Mouse (Mus musculus) B cell, adult 2 months (primary cell): ENCODE measurements around the gene Reep6.
"Not testable (repeated sequence)": the region's sequence is repeated elsewhere in the genome, so short reads cannot be mapped to it uniquely, and the experiment has no call there.

Experiments
- DNase-seq, 2 experiments: peaks; one replicate each; pipeline ENCODE4 v3.0.0; 2022

Gene Reep6

DNA sequence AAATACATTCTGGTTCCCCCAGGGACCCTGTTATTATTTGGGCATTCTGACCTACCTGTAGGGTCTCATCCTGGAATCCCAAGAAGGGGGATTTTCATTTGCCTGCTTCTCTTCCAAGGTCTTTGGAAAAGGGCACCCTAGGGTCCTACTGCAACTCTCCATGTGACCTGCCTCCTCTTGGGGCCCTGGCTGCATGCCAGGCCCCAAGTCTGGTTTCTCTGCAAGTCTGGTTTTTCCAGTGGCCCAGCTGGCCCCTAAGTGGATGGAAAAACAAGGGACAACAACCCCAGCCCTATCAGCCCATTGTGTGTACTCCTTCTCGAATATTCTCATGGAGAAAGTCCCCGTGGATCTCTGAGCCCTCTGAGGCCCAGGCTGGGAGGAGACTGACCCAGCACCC is 1.1 kb downstream of the Reep6 start:
- DNase-seq, result no peak

DNA sequence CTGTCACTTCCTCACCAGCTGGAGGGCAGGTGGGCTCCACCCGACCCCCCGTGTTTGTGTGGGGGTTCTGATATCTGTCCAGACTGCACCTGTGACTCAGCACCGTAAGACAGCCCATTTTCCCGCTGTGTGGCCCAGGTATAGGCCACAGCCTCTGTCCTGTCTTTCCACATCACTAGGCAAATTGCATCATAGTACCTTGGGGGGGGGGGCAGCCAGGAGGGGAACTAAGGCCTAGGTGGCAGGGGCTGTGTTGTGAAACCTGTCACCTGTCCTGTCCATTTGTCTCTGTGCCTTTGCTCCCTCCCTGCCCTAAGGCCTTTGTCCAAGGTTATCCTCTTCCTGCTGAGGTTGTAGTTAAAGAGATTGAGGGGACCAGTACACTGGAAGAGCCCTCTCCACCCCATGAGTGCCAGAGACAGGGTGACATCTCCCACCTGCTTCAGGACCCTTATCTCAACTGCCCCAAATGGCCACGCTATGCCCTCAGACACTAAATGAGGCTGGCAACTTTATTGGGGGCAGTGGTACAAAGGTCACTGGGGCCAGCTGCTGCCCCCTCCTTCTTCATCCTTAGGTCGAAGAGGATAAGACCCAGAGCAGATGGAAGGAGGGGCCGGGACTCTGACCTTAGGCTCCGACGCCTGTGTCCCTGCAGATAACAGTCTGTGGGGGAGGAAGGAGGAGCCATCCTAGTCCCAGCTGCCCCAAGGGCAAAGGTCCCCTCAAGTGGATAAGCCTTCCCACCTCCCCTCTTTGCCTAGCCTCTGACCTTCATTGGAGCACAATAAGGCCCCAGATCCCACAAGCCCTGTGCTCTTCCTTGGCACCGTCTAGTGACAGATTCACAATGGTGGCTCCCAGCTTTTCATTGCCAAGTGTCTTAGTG is 2.1 kb downstream of the Reep6 start:
- no peak for DNase-seq

DNA sequence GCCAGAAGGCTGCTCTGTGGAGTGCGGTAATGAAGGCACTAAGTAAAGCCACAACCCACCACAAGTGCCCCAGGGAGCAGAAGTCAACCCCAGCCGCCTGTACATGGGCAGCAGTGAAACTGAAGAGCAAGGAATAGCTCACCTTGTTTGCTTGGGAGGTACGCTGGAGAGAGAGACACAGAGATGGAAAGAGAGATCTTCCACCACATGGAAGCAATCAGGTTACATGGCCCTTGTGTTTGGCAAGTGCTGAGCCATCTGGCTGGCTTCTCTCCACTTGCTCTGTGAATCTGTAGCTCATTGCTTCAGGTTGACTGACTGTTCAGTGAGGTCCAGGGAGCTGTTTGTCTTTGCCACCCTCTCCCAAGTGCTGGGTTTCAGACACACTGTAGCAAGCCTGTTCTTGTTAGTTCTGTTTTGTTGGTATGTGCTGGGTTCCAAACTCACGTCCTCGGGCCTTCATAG is 2.8 kb downstream of the Reep6 start:
- no peak for DNase-seq

DNA sequence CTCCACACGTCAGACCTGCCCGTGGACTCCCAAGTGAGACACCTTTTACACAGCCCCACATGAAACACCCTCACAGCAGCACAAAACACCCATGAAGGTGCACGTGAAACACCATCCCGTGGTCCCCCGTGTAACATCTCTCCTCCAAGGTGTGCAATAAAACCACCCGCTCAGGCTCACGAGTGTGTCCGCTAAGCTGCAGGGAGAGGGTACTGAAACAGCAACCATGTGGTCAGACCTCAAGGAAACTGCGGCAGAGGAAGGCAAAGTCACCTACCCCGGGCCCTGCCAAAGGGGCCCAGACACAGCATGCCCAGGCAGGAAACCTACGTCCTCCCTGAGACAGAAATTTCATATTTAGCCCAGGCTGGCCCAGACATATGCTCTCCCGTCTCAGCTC is 6.5 kb downstream of the Reep6 start:
- no peak for DNase-seq

DNA sequence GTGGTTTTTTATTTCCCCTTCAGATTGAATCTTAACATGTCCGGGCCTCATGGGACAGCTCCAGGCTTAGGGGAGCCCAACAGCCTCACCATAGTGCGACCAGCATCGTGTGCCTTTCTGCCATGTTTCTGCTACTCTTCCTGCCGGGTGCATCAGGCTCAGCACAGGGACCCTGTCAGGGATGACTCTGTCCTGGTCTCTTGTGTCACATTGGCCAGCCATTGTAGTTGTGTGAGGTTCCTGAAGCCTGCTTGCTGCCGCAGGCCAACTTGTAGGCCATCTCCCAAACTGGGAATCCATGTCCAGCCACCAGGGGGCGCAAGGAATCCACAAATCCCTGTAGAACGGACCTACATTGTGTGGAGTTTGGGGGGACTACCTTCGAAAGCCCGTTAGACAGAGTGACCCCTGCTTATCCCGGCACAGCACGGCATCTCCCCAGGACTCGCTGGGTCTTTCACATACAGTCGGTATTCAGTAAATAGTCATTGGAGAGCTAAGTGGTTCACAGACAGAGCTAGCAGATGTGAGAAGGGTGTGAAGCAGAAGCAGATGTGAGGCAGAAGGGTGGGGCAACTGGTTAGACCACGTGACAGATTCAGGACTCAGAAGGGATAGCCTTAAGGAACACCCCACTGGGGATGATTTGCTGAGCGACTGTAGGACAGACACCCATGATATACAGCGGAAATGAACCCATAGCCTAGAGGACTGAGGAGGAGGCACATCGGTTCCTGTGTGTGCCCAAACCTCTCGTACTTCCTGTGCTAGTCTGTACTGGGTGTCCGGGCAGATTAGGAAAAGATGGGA is 10.4 kb downstream of the Reep6 start:
- DNase-seq, result peak; percentile 92 to 93

DNA sequence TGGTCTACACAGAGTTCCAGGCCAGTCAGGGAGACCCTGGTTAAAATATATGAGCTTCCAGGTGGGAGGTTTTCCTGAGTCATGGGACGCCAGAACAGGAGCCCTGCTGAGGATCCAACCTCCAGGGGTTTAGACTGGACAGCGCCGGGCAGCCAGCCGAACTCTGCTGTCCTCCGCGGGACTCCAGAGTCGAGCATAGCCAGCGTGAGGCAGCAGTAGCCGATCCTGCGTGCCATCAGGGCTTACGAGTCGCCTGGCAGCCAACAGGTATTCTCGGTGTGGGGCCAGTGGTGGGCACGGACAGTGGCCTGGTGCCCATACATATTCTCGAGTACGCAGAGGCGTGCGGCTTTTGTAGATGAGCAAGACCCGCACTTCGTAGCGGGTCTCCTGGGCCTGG is 11.3 kb downstream of the Reep6 start:
- DNase-seq, result no peak

DNA sequence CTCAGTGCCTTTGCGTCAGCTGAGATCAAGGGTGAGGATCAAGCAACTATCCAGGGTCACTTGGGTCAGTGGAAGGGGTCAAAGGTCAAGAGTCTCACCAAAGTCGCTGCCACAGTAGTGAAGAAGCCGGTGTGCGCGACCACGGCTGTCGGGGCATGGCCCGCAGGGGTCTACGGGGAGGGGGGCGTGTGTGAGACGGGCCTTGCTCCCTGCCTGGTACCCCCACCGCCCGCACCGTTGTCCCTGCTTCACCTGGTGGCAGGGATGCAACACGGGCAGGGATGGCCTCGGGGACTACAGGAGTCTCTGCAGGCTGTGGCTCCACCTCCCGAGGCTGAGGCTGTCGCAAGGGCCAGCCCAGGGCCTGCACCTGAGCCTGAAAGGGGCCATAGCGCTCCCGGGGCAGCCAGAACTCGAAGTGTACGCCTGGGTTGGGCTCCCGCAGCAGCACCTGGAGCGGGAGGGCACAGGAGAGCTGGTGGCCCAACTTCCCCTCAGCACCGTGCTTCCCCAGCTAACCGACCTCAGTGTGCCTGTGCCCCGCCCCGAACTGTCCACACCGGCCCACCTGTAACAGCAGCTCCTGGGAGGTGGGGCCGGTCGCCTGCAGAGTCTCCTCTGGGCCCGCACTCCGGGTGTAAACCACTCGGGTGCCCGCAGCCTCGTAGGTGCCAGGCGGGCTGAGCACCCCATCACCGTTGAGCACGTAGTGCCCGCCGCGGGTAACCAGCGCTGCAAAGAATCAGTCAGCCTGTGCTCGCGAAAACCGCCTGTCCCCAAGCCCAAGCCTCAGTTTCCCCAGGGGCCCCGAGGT is 11.9 kb downstream of the Reep6 start:
- peak; percentile 49 to 55 for DNase-seq

DNA sequence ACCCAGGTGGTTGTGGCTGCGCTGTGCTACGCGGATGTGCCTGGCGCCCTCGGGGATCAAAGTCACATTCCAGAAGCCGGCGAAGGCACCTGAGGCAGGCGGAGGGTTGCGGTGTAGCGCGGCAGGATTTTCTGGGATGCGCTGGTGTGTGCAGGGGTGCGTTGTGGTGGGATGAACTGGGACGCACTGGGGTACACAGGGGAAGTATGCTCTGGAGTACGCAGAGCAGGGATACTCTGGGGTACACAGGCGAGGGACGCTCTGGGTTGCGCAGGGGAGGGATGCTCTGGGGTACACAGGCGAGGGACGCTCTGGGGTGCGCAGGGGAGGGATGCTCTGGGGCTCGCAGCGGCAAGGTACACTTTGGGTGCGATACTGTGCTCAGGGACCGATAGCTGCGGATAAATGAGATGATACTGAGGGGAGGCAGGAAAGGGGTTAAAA is 12.6 kb downstream of the Reep6 start:
- DNase-seq, result no peak

DNA sequence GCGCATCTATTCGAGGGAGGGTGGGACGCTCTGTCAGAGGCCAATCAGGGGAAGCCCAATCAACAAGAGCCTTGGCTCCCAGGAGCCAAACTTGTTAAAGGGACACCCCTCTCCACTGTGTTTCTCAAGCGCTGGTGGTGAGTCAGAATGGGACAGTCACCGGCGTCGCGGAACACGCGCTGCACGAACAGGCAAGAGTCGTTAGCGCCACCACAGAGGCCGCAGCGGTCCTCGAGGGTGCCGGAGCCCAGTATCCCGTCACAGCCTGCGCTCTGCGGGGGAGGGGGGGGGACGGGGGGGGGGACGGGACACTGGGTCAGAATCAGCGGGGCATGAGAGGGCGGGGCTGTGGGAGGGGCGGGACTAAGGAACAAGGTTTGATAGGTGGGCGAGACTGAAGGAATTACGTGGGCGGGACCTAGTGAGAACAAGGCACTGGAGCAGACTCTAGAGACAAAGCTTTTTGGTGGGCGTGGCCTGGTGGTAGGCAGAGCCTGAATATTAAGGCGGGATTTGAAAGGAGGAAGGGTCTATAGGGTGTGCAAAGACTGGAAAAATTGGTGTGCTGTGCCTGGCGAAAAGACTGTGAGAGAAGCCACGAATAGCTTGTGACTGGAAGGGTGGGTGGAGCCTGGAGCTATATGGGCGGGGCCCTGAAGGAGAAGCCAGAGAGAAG is 13.1 kb downstream of the Reep6 start:
- peak; percentile 74 to 76 for DNase-seq

DNA sequence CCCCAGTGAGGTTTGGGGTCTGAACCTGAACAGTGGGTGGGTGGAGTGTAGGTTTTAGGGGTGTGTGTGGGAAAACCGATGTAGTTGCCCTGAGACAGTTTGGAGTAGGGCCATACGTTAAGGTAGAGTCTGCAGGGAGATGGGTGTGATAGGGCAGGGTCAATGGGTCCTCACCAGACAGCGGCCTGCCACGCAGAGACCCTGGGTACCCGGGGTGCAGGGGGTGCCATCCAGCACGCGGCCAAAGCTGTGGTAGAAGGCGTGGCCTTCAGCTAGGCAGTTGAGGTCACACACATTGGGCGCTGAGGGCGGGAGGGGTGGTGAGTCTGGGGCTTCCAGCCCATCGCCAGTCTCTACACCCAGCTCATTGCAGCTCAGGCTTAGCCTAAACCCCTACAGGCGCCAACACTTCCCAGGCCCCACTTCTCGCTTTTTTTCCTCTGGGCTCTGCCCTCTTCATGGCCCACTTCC is 13.7 kb downstream of the Reep6 start:
- no peak for DNase-seq

DNA sequence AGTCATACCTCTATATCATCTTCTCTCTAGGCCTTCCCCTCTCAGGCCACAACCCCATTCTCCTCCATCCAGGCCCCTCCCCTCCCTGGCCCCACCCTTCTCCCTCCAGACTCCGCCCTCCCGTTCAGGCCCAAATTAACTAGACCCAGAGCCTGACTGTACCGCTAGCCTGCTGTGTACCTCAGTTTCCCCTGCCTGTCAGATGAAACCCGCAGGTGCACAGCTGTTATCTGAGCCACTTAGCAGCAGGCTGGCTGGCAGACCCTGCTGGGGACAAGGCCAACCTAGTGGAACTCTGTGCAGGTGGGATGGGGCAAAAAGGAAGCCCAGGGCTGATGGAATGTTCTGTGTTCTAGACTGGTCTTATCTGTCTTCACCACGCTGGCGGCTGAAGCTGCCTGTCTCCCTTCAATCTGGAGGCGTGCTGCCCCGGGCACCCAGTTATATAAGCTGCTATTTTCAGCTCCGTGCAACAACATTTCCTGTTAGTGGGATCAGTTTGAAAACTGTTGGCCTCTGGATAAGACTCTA is 14.4 kb downstream of the Reep6 start:
- DNase-seq, result no peak

DNA sequence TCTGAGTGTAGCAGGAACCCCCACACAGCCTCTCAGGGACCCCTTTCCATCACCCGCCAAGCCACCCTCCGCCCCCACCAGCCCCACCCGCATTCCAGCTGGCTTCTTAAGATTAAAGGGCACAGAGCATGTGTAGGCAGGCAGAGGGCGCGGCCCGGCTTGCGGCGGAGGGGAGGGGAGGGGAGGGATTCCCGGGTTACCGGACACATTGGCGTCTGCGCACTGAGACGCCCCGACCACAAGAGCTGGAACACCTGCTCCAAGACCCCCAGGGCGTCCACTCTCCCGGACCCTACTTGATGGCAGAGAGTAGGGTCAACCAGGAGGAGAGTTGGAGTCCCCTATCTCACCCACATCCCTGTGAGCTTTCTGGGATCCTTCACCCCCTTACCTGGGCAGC is 15.4 kb downstream of the Reep6 start:
- DNase-seq, result no peak

DNA sequence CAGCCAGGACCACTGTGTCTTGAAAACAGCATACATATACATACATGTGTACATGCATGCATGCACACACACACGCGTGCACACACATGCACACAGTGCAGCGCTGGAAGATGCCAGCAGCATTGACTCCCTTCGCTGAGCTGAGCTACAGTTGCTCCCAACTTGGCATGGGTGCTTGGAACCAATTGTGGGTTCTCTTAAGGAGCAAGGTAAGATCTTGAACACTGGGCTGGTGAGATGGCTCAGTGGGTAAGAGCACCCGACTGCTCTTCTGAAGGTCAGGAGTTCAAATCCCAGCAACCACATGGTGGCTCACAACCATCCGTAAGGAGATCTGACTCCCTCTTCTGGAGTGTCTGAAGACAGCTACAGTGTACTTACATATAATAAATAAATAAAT is 16.2 kb downstream of the Reep6 start:
- not testable (repeated sequence) for DNase-seq

DNA sequence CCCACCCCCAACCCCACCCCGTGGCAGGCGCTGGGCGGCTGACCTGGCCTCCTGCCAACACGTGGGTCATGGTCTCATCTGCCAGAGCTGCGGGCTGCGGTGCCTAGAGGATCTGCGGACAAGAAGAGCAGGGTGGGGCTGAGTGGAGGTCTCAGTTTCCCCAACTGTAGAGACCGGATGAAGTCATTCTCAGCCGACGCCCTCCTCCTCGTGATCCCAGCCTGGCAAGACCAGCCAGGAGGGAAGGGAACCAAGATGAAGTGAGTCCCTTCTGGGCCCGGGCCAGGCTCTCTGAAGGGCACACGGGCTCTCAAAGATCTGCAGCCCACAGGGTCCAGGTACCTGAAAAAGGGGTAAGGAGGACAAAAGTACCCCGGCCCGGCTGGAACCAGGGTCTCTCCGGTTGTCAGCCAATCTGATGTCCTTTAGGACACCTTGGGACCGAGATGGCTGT is 17.8 kb downstream of the Reep6 start:
- DNase-seq, result no peak

DNA sequence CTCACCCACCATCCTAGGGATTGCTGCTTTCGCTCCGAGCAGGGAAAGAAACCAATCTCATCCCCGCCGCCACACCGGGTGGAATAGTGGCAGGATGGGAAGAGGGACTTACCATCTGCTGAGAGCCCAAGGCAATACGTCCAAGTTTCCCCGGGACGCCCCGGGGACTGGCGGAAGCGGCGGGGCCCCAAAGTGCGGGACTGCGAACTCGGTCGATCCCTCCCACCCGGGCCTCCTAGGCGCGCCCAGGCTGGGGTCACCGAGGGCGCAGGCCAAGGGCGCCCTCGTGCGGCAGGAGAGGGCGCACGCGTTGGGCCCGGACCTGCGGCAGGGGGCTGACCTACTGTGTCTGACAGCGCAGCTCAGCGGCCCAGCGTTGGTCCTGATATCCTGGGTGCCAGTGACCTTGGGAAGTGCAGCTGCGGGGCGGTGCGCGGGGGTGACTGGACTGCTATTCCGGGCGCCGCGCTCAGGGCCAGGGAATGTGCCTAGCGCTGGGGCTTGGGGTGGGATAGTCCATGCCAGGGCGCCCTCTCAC is 18.6 kb downstream of the Reep6 start, which contains the start of gene Adamtsl5:
Gene Adamtsl5, minus strand, starts transcription at position 169 of the 538 bp plus-strand sequence.
- DNase-seq, result peak; percentile 83 to 85

DNA sequence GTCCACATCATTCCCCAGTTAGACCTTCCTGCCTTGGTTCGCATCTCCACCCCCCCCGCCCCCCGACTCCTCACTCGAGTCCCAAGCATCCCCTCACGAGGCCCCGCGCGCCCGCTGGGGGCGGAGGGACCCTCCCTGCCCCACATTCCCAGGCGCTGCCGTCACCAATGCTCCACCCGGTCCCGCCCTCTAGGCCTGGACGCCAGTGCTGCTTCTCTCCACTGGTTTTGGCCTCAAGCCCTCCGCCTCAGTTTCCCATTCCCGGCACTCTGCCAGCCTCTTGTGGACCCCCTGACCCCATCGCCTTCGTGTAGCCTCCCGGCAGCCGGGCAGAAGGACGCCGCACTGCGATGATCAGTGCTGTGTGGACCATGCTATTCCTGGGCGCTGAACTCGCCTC is 19.2 kb downstream of the Reep6 start:
- no peak for DNase-seq

DNA sequence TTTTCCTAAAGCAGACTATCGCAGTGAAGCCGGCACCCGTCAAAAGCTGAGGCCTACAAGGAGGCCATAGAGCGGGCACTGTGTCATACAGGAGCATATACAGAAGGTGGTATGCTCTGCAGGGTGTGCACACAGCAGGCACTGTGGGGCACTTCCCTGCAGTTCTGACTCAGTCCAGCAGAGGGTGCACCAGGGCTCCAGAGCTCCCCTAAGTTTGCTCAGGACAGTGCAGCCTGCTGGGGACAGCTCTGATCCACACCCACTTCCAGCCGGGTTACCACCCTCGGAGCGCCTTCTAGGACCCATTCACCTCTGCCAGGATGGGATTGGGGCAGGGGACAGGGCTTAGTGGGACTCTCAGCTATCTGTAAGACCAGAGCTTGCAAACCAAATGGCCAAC is 20.5 kb downstream of the Reep6 start:
- peak; percentile 94 for DNase-seq

DNA sequence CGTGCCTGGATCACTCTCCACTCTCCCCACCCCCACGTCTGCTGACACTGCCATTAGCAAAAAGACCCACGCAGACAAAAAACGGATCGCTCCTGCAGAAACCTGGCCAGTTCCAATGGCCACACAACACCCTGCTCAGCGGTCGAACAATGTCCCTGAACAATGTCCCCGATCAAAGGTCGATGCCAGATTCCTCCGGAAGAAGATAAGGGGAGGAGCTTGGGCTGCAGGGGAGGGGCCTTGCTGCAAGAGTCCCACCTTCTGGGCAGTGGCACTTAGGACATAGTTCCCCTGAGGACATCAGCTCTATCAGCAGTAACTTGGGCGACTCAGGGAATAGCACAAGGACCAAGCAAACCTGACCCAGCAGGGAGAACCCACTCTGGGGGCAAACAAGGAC is 22.1 kb downstream of the Reep6 start:
- DNase-seq, result no peak

DNA sequence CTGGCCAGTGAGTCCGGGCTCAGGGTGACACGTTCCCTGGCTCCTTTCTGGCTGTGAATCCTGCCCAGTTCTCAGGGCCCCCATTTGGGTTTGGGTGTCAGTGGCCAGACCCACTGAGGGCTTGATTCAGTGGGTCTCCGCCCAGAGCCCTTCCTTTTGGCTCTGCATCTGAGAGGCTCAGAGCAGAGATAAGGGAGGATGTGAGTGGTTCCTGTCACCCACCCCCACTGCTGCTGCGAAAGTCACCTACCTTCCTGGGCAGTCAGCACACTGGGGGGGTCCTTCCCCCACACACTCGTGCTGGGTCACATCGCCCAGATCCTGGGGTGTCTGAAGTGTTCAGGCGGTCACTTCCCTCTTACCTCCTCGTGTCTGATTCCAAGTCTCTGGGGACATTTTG is 23.0 kb downstream of the Reep6 start:
- DNase-seq, result no peak

DNA sequence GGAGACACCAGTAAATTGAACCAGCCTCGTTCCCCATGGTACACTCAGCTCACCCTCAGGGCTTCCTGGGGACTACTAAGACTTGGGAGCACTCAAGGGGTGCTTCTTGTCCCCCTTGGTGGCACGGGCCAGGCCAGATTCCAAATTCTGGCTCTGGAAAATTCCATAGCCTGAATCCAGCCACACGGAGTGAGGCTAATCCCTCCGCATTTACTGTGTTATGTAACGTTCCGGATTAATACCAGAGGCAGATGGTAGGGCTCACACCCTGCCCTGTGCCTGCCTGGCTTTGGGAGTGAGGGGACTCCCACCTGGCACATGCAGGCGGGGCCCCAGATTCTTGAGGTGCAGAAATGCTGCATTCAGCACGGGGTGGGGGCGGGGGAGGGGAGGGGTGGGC is 25.7 kb downstream of the Reep6 start:
- DNase-seq, result no peak

DNA sequence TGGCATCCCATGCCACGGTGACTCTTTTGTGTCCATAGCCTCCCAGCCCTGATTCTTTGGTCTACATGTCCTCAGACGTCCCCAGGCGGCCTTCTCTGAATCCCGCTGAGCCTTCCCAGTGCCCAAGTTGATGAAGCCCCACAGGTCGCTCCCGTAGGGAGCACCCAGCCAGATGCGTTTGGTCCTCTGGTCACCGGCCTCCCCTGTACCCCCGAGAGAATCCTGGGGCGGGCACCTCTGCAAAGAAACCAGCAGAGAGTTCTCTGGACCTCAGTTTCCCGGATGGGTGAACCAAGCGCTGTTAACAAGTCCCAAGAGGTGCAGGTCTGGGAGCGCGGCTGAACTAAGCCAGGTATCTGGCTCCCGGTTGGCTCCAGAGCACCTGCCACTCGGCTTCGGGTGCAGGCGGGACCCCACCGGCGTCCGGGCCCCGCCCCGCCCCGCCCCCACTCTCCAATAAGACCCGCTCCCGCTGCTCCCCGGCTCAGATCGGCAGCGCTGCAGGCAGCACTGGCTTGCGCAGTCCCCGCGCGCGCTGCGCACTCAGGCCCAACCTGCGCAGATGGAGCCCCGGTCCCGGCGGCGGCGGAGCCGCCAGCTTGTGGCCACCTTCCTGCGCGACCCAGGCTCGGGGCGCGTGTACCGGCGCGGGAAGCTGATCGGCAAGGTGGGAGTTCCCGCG is 26.4 kb downstream of the Reep6 start, which contains the start of gene Plk5:
Gene Plk5, plus strand, starts transcription at position 459 of the 682 bp plus-strand sequence.
- no peak for DNase-seq
